Mouse (Mus musculus) kidney, postnatal 14 days (tissue): ENCODE data around the gene Rev1.
"Not testable (repeated sequence)": the region's sequence is repeated elsewhere in the genome, so short reads cannot be mapped to it uniquely, and the experiment has no call there.

Experiments
- DNase-seq: peaks from one replicate; pipeline ENCODE4 v3.0.0; 2022; ENCODE audit warnings: mixed read lengths

Rev1 gene

GRCm38 (mm10) chr1:38062156-38062555 is 67.4 kb downstream of the Rev1 start:
- not testable (repeated sequence) for DNase-seq

- no peak for DNase-seq
Measured at GRCm38 (mm10) chr1:38058417-38058816, 71.2 kb downstream of the Rev1 start.

GRCm38 (mm10) chr1:38055176-38055575 is 74.4 kb downstream of the Rev1 start:
- DNase-seq: no peak

- DNase-seq: no peak
Measured at GRCm38 (mm10) chr1:38049562-38049961, 80.0 kb downstream of the Rev1 start.

- no peak for DNase-seq
Measured at GRCm38 (mm10) chr1:38048121-38048520, 81.5 kb downstream of the Rev1 start.

- DNase-seq: no peak
Measured at GRCm38 (mm10) chr1:38038898-38039297, 90.7 kb downstream of the Rev1 start.

GRCm38 (mm10) chr1:38037375-38037774 is 92.2 kb downstream of the Rev1 start:
- no peak for DNase-seq

GRCm38 (mm10) chr1:38035521-38035920 is 94.1 kb downstream of the Rev1 start:
- no peak for DNase-seq

GRCm38 (mm10) chr1:38031391-38031790 is 98.2 kb downstream of the Rev1 start:
- DNase-seq: no peak

GRCm38 (mm10) chr1:38027301-38027700 is 102.3 kb downstream of the Rev1 start:
- DNase-seq: no peak

GRCm38 (mm10) chr1:38014551-38015203 is 114.9 kb downstream of the Rev1 start:
- no peak for DNase-seq

- DNase-seq: no peak
Measured at GRCm38 (mm10) chr1:38012509-38012908, 117.1 kb downstream of the Rev1 start.

- no peak for DNase-seq
Measured at GRCm38 (mm10) chr1:38012104-38012503, 117.5 kb downstream of the Rev1 start.

- no peak for DNase-seq
Measured at GRCm38 (mm10) chr1:38011647-38012046, 118.0 kb downstream of the Rev1 start.

- no peak for DNase-seq
Measured at GRCm38 (mm10) chr1:38006741-38007140, 122.9 kb downstream of the Rev1 start.

- no peak for DNase-seq
Measured at GRCm38 (mm10) chr1:38003046-38003445, 126.6 kb downstream of the Rev1 start.
